Mouse (Mus musculus) left cerebral cortex, postnatal 10 days (tissue): Measurements from ENCODE around the gene Msmb. TPM values are rescaled to one million over a fixed set of nuclear protein-coding genes. Genes with fewer than 3 reads are reported as not detected.

Source experiments
- DNase-seq, 2 experiments: peaks; one replicate each; pipeline ENCODE4 v3.0.0; 2021 to 2022; ENCODE audit warnings: low spot score in 2 of 2, mixed read lengths in 1 of 2; ENCODE audit errors: extremely low spot score in 1 of 2
- intact Hi-C: fragments of 180-260 bp; cut with DNase I; formaldehyde crosslinking; loops from one replicate; pipeline ENCODE4 v1.15.1; 2025
- total RNA-seq, 2 experiments: library from RNA; stranded (reverse); gene quantifications; 2 replicates each; pipeline ENCODE4 v1.2.3; 2021

Gene Msmb
- total RNA-seq, 2 experiments from 2014 or later: not detected

DNA sequence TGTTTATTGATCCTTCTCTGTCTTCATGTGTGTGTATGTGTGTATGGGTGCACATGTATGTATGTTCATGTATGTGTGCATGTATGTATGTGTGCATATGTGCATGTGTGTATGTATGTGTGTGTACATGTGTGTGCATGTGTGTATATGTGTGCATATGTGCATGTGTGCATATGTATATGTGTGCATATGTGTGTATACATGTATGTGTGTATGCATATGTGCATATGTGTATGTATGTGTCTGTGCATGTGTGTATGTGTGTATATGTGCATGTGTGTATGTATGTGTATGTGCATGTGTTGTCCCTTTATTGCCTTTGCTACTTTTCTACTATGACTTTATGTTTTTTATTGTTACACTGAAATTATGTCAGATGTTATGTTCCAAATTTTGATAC, 2.9 kb downstream of the Msmb start:
- intact Hi-C loops: no loop called here
- DNase-seq: no peak

DNA sequence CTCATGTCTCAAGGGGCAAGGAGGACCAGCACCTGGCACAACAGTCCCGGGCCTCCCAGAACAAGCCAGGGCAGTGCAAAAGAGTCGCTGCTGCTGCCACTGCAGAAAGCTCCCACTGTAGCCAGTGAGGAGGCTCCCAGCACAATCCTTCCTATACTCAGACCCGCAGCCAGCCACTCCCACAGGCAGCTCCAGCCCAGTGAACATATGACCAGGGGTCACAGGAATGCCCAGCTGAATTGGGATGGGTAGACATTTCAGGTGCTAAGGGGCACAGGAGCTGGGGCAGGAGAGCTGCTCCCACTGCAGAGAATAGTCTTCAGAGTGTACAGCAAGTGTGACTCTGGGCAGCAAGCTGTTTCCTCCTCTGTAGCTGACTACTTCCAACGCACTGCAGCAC, 3.6 kb downstream of the Msmb start:
- DNase-seq: no peak
- intact Hi-C loops: no loop called here

GRCm38 (mm10) chr14:32145809-32146511, 4.1 kb downstream of the Msmb start:
- DNase-seq: no peak
- intact Hi-C loops: no loop called here

GRCm38 (mm10) chr14:32146578-32146977, 4.8 kb downstream of the Msmb start:
- DNase-seq: no peak
- intact Hi-C loops: no loop called here

- intact Hi-C loops: no loop called here
- no peak for DNase-seq
Measured at GRCm38 (mm10) chr14:32150872-32151271, 9.0 kb downstream of the Msmb start.

DNA sequence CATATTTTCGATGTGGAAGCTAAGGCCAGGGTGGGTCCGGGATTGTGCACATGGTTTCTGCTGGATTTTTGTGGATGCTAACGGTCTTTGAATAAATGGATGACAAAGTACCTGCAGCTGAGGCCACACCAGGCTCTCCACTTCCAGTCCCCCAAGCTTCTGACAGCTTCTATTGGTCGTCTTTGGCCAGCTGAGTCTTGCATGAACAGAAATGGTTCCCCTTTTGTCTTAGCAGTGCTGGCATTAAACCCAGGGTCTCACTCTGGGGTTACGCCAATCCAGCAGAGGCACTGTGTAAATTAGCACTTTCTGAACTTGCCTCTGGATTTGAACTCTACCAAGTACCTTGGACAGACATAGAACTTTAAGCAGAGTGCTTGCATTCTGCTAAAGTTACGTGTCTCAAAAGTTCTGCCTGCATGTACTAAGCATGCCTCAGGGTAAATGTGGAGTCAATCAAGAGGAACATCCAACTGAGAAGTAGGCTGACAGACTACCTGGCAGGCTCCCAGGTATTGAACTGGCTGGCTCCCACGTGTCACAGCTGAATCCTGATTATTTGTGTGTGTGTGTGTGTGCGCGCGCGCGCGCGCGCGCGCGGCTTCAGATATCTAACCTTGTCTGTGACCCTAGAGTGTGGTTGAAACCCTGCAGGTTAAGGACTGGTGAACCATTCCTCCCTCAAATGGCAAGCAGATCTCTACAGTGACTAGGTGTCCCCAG, 10.6 kb downstream of the Msmb start:
- intact Hi-C loops: no loop called here
- DNase-seq: no peak

DNA sequence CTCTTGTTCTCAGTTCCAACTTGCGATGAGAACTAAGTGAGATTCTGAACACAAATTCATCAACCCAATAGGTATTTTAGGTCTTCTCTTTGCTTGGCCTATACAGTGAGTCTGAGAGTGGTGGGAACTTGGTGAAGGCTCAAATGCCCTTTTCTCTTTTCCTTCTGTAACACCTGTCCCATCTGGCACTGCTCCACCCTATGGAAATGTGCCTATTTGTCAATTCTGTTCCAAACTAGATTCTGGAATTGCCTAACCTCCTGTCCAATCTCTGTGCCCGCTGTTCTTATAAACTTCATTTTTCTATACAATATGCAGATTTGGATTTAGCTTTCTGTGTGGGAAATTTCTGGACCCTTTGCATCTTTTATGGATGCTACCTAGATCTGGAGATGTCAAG, 11.3 kb downstream of the Msmb start:
- no peak for DNase-seq
- intact Hi-C loops: no loop called here

- intact Hi-C loops: no loop called here
- DNase-seq: no peak
Measured at GRCm38 (mm10) chr14:32154758-32155157, 12.9 kb downstream of the Msmb start.

- peak in 1 of 2 experiments; percentile 34 for DNase-seq
- intact Hi-C loops: no loop called here
Measured at GRCm38 (mm10) chr14:32159150-32159670, 17.4 kb downstream of the Msmb start.

DNA sequence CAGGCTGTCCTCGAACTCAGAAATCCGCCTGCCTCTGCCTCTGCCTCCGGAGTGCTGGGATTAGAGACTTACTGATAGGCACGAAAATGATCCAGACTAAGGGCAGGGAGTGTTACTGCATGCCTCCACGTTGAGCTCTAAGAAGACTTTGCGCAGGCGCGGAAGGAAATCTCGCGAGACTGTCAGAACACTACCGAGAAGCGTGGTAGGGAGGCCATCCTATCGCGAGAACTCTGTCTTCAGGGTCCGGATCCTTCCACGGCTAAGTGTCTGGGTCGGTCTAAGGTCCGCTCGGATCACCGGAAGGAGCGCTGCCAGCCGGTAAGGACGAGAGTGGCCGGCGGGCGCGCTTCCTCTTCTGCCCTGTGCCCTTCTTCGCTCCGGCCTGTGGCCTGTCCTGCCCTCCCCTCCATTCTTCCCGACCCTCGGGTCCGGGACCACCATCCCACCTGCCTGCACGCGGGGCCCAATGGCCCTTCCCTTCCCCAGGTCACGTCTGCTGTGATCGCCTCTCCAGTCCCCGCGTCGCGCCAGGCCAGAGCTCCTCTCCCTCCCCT, 17.9 kb downstream of the Msmb start, which contains the start of gene Ncoa4:
Ncoa4 (plus strand) TSS at position 176 of the 557 bp plus-strand sequence.
- peak; percentile 98 to 99 for DNase-seq
- intact Hi-C loops: no loop called here

GRCm38 (mm10) chr14:32160563-32160962, 18.7 kb downstream of the Msmb start:
- intact Hi-C loops: no loop called here
- no peak for DNase-seq

- intact Hi-C loops: no loop called here
- DNase-seq: no peak
Measured at GRCm38 (mm10) chr14:32161090-32161885, 19.5 kb downstream of the Msmb start.

DNA sequence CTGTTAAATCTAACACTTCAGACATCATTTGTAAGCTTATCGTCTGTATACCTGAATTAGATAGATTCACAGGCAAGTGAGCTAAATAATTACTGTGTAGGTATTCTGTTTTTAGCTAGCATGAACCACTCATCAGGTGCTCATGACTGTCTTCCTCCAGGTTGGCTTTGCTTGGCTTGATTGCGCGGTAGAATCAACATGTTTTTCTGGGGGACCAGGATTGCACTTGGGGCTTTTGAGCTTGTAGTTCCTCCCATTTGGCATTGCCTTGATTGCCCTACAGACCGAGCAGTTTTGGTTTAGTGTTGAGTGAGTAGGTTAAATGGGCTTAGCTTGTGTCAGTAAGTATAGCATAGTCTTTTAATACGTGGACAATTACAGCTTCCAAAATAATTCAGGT, 20.4 kb downstream of the Msmb start:
- intact Hi-C loops: no loop called here
- DNase-seq: no peak

DNA sequence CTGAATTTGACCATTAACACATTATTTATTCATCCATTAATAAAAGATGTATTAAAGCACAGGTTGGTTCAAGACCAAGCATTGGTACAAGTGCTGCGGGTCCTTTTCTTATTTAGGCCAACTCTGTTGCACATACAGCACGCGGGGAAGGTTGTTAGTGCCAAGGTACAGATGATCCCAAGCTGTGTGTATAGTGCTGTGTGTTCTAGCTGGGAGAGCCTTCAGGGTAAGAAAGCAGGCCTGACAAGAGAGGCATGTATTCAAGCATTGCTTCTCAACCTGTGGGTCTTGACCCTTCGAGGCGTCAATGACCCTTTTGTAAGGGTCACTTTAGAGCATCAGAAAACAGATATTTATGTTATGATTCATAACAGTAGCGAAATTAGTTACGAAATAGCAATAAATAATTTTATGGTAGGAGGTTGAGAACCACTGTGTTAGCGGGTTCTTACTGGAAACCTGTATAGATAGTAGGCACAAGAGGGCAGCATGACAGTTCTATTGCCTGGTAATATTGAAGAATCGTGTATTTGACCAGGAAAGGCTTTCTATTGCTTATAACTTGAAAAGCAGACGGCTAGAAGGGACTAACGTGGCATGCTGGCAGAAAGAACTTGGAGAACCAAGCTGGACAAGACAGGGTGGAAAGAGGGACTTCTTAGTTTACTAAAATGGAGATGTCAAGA, 21.5 kb downstream of the Msmb start:
- DNase-seq: no peak
- intact Hi-C loops: no loop called here

DNA sequence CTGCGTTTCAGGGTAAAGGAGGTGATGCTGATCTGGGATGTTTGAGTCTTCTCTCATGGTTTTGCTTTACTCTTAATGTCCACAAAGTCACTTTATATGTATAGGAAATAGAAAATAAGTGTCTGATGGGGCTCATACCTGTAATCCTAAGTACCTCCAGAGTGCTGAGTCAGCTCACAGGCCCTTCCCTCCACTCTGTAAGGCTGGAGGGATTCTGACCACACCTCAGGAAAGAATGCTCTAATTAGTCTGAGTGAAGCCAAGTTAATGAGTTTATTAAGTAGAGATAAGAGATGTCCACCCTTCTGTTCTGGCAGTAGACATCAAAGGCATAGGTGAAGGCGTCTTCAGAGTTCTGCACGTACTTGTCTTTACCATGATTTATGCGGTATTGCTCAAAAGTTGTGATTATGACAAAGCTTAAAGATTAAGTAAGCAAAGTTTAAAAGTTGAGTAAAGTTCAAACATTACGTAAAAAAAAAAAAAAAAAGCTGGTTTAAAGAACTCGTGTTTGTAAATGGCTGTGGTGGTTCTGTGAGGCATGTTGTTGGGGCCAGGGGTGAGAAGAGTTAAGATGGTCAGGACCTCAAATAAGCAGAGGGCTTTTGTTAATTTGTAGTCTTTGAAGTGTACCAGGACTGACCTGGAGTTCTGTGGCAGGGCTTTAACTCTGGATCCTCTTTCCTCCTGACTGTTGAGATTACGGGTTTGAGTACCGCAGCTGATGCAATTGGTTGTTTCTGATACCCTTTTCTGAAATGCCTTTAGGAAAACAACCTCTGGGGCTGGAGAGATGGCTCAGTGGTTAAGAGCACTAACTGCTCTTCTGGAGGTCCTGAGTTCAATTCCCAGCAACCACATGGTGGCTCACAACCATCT, 22.6 kb downstream of the Msmb start:
- no peak for DNase-seq
- intact Hi-C loops: no loop called here

GRCm38 (mm10) chr14:32165278-32166061, 23.6 kb downstream of the Msmb start:
- intact Hi-C loops: no loop called here
- DNase-seq: peak in 1 of 2 experiments; percentile 75

- intact Hi-C loops: no loop called here
- no peak for DNase-seq
Measured at GRCm38 (mm10) chr14:32166062-32166441, 24.2 kb downstream of the Msmb start.
